Mouse (Mus musculus) neutrophil, adult 5-6 weeks (primary cell): Measurements from ENCODE around the gene Gm13889. TPM values are rescaled to one million over a fixed set of nuclear protein-coding genes. Genes with fewer than 3 reads are reported as not detected.

Experiments
- ATAC-seq: fragments of 151-379, 151-347 bp; 2 replicates; pipeline ENCODE4 v1.8.0; 2017; ENCODE audit warnings: mild to moderate bottlenecking, moderate TSS enrichment; ENCODE audit not compliant: insufficient number of reproducible peaks, poor library complexity, low FRiP score, severe bottlenecking; ENCODE audit errors: extremely low read depth
- total RNA-seq: library from RNA; stranded (forward); fragments of 200-1000 nt; gene quantifications from 2 replicates; pipeline ENCODE4 v1.2.3, GENCODE M21; 2017

Gm13889 gene
- total RNA-seq, 1 experiment from 2014 or later: not detected

DNA sequence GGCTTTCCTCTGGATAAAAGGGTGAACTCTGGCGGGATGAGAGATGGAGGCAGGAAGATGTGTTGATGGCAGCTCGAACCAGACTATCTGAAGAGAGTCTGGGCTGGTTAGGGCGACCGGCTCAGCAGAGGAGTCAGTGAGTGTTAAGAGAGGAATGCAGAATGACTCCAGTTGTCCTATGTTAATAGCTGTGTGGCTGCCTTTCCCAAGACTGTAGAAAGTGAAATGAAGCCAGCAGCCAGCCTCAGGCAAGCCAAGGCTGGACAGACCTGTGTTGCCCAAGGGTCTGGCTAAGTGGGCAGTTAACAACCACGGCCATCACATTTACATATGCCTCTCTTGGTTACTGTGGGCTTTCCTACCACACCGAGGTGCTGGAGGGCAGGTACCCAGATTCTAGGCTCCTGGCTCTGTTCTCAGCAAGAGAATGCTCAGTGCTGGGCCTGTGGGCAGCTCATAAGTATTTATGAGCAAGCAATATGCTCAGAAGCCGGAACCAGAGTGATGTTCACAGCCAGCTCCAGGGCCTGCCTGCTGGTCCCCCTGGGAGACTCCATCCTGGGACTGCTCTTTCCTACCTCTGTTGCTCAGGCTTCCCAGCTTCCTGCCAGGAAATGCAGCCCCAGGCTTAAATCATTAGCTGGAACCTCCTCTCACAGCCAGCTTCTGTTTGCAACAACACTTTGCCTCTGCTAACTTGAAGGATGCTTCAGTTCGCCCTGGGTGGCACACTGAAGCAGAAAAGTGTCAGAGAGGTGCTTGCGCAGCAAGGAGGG, 49.3 kb downstream of the Gm13889 start:
- ATAC-seq: no peak

DNA sequence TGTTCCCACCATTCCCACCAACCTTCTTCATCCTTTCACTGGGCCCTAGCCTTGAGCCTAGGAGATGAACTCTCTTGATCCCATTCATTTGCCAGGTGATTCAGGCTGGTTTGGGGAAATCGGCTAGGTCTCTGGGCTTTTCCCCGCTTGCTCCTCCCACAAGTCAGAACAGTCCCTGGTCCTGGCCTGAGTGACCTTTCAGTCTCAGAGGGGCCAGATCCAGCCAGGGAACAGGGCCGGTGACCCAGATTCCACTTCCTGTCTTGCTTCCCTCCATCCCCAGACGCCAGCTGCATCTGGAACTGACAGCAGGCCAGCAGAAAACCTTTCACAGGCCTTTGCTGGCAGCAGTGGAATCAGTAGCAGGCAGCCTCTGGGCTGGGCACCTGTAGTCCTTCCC, 50.7 kb downstream of the Gm13889 start:
- ATAC-seq: no peak

Other genes with a start within 250 kb of the Gm13889 start
- gene Ext2, start 134.6 kb downstream of the Gm13889 start, total RNA-seq: 18.5 and 24.2 TPM in 2 replicates
- 11.9 and 13.4 TPM in 2 replicates for gene Accs, start 107.3 kb downstream of the Gm13889 start, total RNA-seq
- not detected in 2 replicates for gene Accsl, start 88.0 kb downstream of the Gm13889 start, total RNA-seq
- not detected in 2 replicates for gene Gm27027, start 39.2 kb upstream of the Gm13889 start, total RNA-seq
- 31.2 and 32.0 TPM in 2 replicates for gene Alkbh3, start 53.6 kb upstream of the Gm13889 start, total RNA-seq
- 23.8 and 31.5 TPM in 2 replicates for gene Hsd17b12, start 200.8 kb upstream of the Gm13889 start, total RNA-seq